Mouse (Mus musculus) olfactory bulb, adult 2 months (tissue): ENCODE measurements around the gene Atxn2l.

Experiments used
- CTCF ChIP-seq: fragments of 200-500 bp; IDR thresholded peaks from 2 replicates; pipeline ENCODE4 v1.5.1; 2012; ENCODE audit warnings: low read depth, mild to moderate bottlenecking, low read length, moderate library complexity; ENCODE audit not compliant: insufficient read depth
- POLR2A ChIP-seq: fragments of 200-500 bp; IDR thresholded peaks from 2 replicates; pipeline ENCODE4 v1.6.1; 2012; ENCODE audit warnings: mild to moderate bottlenecking, low read depth, low read length, moderate library complexity; ENCODE audit not compliant: insufficient read depth

GRCm38 (mm10) chr7:126474486-126474955, 28.7 kb downstream of the Atxn2l start:
- TF ChIP-seq POLR2A (no peak), CTCF (no peak)
